Mouse (Mus musculus): ENCODE results near the gene R3hdm4. TPM values are rescaled to one million over a fixed set of nuclear protein-coding genes. Genes with fewer than 3 reads are reported as not detected.
"Not testable (repeated sequence)": the region's sequence is repeated elsewhere in the genome, so short reads cannot be mapped to it uniquely, and the experiment has no call there.

Gene R3hdm4
- total RNA-seq, 2 experiments from 2014 or later, result 75.3 to 78.2 TPM

GRCm38 (mm10) chr10:79897316-79898245, 23.4 kb downstream of the R3hdm4 start:
- no peak for DNase-seq

DNA sequence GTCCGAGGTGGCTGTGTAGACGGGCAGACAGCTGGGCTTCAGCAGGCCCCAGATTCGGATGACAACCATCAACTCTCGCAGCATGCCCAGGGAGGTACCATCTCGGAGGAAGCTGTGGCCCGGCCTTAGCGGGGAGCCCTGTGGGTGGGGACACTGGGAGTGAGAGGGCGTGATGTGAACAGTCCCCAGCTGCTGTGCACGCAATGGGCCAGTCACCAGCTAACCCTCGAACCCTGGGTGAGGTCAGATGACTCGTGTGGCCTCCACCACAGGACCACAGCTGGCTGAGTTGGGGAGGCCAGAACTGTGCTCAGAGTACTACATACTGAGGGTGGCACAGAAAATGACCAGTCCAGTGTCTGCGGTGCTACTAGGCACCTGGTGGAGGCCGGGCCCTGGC, 24.2 kb downstream of the R3hdm4 start:
- DNase-seq, result no peak

GRCm38 (mm10) chr10:79896306-79896705, 24.7 kb downstream of the R3hdm4 start:
- DNase-seq, result no peak

DNA sequence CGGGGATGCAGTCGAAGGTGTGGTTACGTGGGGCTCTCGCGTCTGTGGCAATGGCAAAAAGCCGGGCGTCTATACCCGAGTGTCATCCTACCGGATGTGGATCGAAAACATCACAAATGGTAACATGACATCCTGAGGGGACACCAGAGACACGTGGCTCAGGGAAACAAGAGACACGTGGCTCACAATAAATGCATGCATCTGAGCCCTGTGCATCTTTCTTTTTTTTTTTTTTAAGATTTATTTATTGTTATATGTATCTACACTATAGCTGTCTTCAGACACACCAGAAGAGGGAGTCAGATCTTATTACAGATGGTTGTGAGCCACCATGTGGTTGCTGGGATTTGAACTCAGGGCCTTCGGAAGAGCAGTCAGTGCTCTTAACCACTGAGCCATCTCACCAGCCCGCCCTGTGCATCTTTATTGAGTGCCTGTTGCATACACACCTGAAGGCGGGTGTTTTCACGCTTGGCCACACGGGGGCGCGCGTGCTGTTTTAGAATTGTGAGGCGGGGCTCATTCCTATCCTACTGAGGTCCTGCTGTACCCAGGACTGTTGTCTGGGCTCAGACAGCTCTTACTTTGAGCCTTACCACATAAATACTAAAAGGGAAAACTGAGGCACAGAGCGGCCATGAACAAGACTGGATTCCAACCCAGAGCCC, 28.4 kb downstream of the R3hdm4 start:
- peak; percentile 73 to 89 for DNase-seq

DNA sequence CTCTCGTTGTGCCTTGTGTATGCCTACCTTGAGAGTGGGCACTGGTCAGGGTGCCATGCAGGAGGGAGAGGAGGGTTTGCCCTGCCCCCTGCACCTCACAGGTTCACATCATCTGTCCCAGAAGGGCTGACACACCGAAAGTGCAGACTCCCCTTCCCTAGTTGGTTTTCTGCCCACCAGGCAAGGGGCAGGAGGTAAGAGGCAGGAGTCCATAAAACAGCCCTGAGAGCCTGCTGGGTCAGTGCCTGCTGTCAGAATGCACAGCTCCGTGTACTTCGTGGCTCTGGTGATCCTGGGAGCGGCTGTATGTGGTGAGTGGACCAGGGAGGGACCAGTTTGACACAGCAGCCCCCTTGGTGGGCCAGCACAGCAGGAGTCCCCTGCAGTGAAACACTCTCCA, 30.3 kb downstream of the R3hdm4 start, which contains the start of gene Cfd:
Gene Cfd (plus strand): TSS at position 184 of the 400 bp plus-strand sequence.
- no peak for DNase-seq

DNA sequence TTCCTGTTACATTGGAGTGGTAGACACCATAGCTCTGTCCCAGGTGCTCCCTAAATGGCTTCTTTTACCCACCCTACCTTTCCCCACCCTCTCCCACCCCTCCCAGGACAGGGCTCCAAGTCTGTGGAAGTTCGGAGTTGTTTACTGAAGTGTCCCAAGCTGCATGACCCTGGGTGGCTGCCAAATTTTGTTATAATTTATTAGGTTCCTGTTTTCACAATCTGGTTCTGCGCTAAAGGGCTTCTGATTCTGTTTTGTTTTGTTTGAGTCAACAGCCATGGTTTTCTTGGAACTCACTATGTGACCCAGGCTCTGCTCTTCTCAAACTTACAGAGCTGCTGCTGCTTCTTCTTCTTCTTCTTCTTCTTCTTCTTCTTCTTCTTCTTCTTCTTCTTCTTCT, 31.6 kb downstream of the R3hdm4 start:
- no peak for DNase-seq

- no peak for DNase-seq
Measured at GRCm38 (mm10) chr10:79886611-79887010, 34.4 kb downstream of the R3hdm4 start.

DNA sequence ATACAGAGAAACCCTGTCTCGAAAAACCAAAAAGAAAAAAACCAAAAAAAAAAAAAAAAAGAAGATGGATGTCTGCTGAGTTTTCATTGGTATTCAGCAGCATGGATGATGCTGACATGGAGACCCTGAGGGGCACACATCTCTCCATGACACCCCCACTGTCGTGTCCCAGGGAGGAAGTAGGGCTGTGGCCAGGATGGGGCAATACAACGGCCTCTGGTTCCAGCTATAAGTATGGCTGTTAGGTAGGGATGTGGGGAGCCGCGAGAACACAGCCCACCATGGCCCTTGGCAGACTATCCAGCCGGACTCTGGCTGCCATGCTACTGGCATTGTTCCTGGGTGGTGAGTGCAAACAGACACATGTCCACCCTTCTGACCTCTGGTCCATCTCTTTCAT, 35.0 kb downstream of the R3hdm4 start, which contains the start of gene Elane:
Gene Elane (plus strand): TSS at position 194 of the 400 bp plus-strand sequence.
- DNase-seq, result no peak

DNA sequence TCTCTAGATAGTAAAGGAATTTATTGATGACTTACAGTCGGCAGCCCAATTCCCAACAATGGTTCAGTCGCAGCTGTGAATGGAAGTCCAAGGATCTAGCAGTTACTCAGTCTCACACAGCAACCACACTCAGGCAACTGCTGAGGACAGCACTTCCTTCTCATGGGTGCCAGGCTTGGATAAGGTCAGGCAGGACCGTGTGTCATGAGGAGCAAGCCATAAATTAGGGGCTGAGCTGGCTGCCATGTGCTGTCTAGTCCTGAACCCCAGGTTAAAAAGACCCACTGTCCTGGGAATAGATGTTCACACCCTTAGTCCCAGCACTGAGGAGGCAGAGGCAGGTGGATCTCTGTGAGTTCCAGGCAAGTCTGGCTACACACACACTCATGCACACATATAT, 36.1 kb downstream of the R3hdm4 start:
- DNase-seq, result not testable (repeated sequence)

GRCm38 (mm10) chr10:79884446-79884845, 36.6 kb downstream of the R3hdm4 start:
- DNase-seq, result peak; percentile 79 to 82

- DNase-seq, result peak; percentile 80 to 89
Measured at GRCm38 (mm10) chr10:79883297-79884084, 37.5 kb downstream of the R3hdm4 start.

GRCm38 (mm10) chr10:79881981-79882380, 39.0 kb downstream of the R3hdm4 start:
- no peak for DNase-seq

DNA sequence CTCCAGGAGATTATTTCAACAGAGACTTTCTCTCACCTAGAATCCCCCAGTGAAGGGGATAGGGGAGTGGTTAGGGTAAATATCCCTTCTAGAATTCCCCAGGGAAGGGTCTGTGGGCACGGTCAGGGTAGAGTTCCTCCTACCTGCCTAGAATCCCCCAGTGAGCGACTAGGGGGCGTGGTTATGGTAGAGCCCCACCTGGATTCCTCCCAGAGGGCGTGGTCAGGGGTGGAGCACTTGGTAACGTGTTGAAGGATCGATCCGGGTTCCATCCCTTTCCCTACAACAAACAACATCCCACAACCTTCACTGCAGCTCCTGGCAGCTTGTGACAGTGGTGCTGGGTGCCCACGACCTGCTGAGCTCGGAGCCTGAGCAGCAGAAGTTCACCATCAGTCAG, 40.3 kb downstream of the R3hdm4 start:
- no peak for DNase-seq

DNA sequence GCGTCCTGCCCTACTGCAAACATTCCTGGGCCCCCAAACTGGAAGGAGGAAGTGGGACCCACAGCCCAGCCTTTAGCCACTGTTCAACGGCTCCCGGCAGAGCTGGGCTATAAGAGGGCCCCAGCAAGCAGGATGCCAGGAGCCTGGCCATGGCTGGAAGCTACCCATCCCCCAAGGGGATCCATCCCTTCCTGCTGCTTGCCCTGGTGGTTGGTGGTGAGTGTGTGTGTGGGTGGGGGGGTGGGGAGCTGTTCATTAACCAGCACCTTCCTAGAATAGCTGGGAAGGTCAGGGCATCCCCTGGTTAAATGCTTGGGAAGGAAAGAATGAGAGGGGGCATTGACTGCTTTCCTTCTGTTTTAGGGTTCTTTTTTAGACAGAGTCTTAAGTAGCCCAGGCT, 41.5 kb downstream of the R3hdm4 start:
- DNase-seq, result no peak

DNA sequence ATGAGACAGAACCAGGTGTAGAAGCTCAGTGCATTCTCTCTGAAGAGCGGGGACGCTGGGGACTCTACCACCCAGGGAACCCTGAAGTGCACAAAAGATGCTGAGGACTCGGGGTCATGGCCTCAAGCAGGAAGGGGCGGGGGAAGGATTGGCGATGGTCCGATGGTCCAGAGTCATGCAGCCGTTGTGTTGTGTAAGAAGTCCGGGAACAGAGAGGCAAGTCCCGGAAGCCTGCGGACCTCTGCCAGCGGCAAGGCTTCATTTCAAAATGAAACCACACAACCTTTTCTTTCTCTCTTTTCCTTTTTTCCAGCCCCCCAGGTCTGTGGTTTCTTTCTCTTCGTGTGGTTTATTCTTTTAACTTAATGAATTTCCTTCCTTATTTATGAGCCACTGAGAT, 43.3 kb downstream of the R3hdm4 start:
- peak; percentile 67 to 82 for DNase-seq

- DNase-seq, result no peak
Measured at GRCm38 (mm10) chr10:79877174-79877573, 43.8 kb downstream of the R3hdm4 start.

DNA sequence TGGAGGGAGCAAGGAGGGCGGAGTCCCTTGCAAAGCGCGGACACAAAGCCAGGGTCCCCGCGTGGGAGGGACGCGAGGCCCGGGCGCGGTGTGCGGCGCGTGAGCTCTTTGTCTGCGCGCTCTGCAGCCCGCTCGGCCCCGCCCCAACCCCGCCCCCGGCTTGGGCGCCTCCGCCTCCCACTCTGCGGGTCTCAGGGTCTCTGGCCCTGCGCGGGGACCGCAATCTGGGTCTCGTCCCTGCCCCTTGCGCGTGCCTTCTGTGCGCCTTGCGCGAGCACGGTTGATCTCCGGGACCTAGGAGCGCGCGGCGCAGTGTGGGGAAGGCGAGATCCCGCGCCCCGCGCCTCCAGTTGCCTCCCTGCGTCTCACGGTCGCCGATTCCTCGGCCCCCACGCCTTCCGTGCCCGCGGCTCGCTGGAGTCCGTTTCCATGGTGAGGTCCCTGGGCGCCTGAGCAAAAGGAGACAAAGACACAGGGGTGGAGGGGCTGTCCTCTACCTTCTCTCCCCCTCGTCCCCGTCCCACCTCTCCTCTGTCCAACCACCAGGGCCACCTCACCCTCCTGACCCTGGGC, 46.6 kb downstream of the R3hdm4 start, which contains the start of the genes Prtn3 and Plppr3:
Gene Prtn3 (plus strand): TSS at position 187 of the 573 bp plus-strand sequence.
Gene Plppr3 (minus strand): TSS at position 345 of the 573 bp plus-strand sequence.
- DNase-seq, result no peak

DNA sequence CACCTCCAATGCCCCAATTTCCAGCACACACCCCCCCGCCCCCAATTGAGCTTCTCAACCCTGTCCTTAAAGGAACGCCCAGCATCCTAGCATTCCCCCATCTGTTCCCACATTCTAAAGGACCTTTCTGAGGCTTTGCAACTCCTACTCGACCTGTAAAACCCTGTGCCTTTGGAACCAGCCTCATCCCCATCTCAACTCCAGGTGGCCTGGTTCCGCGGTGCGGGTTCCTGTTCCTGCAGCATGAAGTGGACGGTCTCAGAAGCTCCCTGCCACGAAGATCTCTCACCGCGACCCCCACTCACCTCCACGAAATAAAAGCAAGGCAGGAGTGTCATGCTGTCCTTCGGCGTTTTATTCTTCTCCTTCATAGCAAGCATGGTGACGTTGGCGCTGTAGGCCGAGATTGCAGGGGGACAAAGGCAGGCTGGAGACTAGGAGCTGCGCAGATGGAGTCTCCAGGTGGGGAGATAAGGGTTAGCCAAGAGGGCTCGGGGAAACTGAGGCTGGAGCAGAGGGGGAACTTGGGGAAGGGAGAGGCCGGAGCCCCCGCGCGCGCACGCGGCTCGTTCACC, 47.2 kb downstream of the R3hdm4 start:
- no peak for DNase-seq

DNA sequence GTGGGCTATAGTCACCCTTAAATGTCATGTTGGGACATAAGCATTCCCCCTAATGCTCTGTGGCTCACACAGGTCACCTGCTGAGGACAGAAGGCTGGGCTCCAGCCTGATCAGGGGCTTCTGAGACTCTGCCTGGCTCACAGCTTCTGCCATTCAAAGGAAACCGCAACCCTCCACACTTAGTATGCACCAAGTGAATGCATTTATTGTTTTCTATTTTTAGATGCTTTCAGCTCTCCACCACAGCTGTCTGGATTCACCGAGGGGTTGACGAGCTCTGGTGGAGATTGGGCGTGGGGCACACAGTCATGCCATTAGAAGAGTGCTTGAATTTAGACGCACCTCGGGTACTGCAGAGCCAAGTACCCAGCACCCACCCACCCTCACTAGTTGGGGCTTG, 47.7 kb downstream of the R3hdm4 start:
- no peak for DNase-seq

- no peak for DNase-seq
Measured at GRCm38 (mm10) chr10:79872862-79873261, 48.1 kb downstream of the R3hdm4 start.

DNA sequence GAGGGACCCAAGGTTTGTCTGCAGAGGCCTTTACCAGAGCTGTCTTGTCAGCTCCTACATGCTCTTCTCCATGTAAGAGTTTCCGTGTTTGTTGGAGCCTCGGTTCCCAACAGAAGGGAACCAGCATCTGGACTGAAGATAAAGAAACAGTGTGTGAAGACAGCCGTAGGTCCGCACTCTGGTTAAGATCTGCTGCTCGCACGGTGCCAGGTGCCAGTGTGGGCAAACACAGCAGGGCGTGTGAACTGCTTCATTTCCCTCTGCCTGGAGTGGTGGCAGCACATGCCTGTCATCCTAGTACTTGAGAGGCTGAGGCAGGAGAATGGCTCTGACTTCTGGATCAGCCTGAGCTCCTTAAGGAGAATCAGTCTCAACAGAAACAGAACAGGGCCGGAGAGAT, 49.2 kb downstream of the R3hdm4 start:
- DNase-seq, result no peak
